Mouse (Mus musculus): ENCODE results near the gene Slc25a22. TPM values are rescaled to one million over a fixed set of nuclear protein-coding genes. Genes with fewer than 3 reads are reported as not detected.

Gene Slc25a22
- polyA plus RNA-seq, 1 experiment from 2014 or later: 109 TPM

DNA sequence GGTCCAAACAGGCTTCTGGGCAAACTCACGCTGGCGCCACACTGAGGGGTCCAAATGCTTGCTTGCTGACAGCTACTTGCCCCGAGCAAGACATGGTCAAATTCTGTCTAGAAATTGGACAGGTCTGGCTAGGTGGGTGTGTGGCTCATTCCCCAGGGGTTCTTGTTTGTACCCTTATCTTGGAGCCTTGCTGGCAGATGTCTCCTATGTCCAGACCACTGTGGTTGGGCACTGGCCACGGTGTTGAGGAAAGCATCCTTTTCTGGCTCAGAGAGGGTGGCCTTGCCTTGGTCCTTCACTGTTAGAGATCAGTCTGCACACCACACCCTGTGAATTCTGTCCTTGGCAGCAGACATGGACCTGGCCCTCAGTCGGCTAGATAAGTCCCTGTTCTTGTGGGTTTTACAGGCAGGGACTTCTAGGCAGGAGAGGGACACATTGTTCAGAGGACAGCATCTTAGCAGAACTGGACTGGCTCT, 40.6 kb upstream of the Slc25a22 start:
- no peaks in the 10 kb centered on the region for H3K9me3 ChIP-seq
- H3K4me1 ChIP-seq: peaks cover 47% of the 10 kb centered on the region
- no peak overlapping the region for H3K9ac ChIP-seq
- H3K27me3 ChIP-seq (replicated peaks): peaks cover 12% of the 10 kb centered on the region
- no peak overlapping the region for H3K27ac ChIP-seq
- ATAC-seq (replicated peaks): no peak
- H3K36me3 ChIP-seq (replicated peaks): no peaks in the 10 kb centered on the region
- no peak overlapping the region for H3K4me2 ChIP-seq
- 69% methylated on average over 5 of the region's 5 CpGs for WGBS
- no peak overlapping the region for H3K4me3 ChIP-seq

DNA sequence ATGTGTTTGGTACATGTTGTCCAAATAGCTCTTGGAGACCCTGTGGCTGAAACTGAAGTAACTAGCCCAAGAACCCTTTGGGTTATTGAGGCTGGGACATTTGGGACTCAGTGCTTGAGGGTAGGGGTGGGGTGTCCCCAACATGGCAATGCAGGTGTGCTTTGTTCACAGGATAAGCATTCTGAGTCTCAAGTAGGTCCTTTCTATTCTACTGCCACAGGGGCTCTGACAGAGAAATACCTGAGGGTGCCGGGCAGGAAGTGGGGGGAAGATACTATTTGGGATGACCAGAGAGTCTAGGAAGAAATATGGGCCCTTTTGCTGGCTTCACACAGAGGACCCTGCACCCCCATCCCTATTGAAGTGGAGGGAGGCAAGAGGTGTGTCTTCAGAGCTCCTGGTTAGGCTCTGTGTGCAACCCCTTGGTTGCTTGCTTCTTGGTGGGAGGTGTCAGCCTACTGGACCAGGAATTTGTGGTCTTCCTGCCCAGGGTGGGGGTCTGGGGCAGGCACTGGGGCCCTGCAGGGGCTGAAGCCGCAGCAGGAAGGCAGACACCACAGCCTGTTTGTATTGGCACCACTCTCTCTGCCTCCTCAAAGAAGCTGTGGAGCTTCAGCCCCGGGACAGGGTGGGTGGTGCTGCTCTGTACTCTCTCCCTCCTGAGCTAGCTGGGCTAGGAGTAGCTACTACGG, 40.0 kb upstream of the Slc25a22 start:
- Histone ChIP-seq H3K4me1 (peaks cover 42% of the 10 kb centered on the region), H3K27ac (no peak overlapping the region), H3K36me3 (replicated peaks) (peaks cover 2% of the 10 kb centered on the region; the same call in 1 of the 2 replicates), H3K4me2 (no peak overlapping the region), H3K9ac (no peak overlapping the region), H3K27me3 (replicated peaks) (peaks cover 12% of the 10 kb centered on the region), H3K9me3 (no peaks in the 10 kb centered on the region), H3K4me3 (no peak overlapping the region)
- WGBS: 79% methylated on average over 4 of the region's 4 CpGs
- no peak for ATAC-seq (replicated peaks)

DNA sequence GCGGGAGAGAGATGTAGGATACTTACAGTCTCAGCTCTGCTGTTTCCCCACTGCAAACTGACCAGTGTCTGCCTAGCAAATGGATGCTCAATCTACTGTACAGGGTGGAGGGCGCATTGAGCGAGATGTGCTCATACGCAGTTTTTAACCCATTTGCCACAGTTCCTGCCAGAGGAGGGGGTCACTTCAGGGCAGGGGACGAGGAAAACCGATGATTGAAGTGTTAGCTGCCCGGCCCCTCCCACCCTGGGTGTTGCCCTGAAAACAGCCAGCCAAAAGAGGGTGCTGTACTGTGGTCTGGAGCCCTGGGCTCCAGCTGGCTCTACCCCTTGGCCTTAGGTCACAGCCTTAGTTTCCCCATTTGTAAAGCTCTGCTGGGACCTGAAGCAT, 39.3 kb upstream of the Slc25a22 start:
- no peak for ATAC-seq (replicated peaks)

DNA sequence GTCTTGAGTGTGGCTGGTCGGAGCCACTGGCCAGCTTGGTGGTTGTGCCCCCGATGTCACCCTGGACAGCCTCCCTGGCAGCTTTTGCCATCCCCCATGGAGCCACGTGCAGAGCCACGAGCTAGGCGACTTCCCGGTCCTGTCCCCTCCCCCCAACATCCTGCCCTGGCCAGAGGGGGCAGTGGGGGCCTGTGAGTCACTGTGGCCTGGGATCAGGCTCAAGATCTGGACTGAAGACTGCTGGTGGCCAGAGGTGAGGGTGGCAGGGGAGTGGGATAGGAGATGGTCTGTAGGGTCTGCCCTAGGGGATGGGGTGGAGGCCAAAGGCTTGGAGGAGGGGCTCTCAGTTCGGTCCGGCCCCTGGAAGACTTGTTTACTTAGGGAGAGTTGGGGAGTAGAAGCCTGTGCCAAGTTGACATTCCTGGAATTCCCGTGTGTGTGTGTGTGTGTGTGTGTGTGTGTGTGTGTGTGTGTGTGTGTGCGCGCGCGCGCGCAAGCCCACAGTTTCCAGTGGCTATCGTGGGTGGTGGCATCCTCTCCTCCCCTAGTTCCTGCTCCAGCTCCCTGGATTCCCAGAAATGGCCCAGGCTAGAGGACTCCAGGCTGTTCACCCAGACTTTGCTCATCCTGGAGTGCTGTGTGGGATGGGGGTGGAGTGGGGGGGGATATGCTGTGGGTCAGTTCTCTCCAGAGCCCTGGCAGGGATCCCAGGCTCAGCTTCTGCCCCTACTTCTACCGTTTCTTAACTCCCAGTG, 38.7 kb upstream of the Slc25a22 start:
- WGBS: 7% methylated on average over 17 of the region's 17 CpGs
- peaks cover 6% of the 10 kb centered on the region for H3K36me3 ChIP-seq (replicated peaks)
- no peak for ATAC-seq (replicated peaks)
- H3K27ac ChIP-seq: peak overlapping the region; percentile 57; the same call in 1 of the 2 replicates
- H3K4me3 ChIP-seq: peak overlapping the region; percentile 78
- H3K9me3 ChIP-seq: no peaks in the 10 kb centered on the region
- peak overlapping the region; percentile 81 for H3K4me2 ChIP-seq
- H3K27me3 ChIP-seq (replicated peaks): peaks cover 12% of the 10 kb centered on the region
- H3K9ac ChIP-seq: no peak overlapping the region
- peaks cover 32% of the 10 kb centered on the region for H3K4me1 ChIP-seq

More for the DNA sequence above, 39.3 kb upstream of the Slc25a22 start:
- peaks cover 12% of the 10 kb centered on the region for H3K27me3 ChIP-seq (replicated peaks)
- H3K9ac ChIP-seq: no peak overlapping the region
- peak overlapping the region; percentile 81; the same call in 1 of the 2 replicates for H3K4me2 ChIP-seq
- WGBS: 30% methylated on average over 7 of the region's 7 CpGs
- peaks cover 4% of the 10 kb centered on the region; the same call in 1 of the 2 replicates for H3K36me3 ChIP-seq (replicated peaks)
- 0 out of 2 replicates have a peak overlapping the region, but pooled peaks have one; percentile 57 for H3K27ac ChIP-seq
- peaks cover 36% of the 10 kb centered on the region for H3K4me1 ChIP-seq
- no peaks in the 10 kb centered on the region for H3K9me3 ChIP-seq
- H3K4me3 ChIP-seq: 0 out of 2 replicates have a peak overlapping the region, but pooled peaks have one; percentile 78

DNA sequence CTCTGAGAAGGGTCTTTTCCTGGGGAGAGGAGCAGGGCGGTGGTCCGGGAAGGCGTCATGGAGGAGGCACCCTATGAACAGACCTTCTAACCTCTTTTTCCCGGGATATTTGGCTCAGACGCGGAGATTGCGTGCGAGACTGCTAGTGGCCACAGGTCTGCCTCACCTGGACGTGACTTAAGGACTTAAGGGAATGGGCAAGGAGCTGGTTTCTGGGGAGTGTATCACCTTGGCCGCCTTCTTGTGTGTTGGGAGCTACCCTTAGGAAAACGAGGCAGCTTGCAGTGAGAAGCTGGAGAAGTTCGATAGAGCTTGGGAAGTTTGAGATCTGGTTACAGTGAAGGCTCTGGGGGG, 38.1 kb upstream of the Slc25a22 start:
- peak overlapping the region; percentile 76; the same call in 1 of the 2 replicates for H3K9ac ChIP-seq
- peaks cover 26% of the 10 kb centered on the region for H3K4me1 ChIP-seq
- H3K4me3 ChIP-seq: peak overlapping the region; percentile 78
- peak overlapping the region; percentile 81 for H3K4me2 ChIP-seq
- H3K27ac ChIP-seq: peak overlapping the region; percentile 57; the same call in 1 of the 2 replicates
- no peaks in the 10 kb centered on the region for H3K9me3 ChIP-seq
- no peak for ATAC-seq (replicated peaks)
- WGBS: 1% methylated on average over 12 of the region's 12 CpGs
- peaks cover 11% of the 10 kb centered on the region for H3K36me3 ChIP-seq (replicated peaks)
- H3K27me3 ChIP-seq (replicated peaks): peaks cover 12% of the 10 kb centered on the region

DNA sequence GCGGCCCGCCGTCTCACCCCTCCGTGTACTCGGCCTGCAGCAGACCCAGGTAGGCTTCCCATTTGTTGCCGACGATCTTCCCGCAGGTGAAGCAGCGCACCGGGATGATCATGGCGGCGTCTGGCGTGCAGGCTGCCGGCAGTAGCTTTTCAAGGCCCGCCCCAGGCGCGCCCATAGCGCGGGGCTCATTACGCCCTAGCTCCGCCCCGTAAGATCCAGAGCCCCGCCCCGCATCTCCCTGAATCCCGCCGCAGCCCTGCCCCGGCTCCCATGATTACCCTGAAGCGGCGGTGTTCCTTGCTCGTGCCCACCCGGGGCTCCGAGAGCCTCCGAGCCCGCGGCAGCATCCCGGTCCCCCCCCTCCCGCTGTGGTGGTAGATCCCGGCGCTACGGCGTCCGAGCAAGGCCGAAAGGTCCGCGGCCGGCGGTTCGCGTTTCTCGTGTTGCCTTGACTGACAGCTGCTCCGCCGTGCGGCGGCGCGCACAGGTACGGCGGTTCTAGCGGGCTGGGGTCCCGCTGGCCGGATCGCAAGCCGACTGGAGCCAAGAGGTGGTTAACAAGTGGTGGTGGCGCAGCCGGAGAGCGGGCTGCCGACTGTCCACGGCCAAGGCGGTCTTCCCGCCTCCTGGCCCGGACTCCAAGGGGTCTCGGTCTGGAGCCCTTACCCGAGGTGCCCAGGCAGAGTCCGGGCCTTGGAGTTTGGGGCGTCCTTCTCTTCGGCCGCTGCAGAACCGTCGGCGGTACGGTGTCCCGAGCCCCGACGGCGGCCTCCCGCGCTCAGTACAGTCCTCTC, 37.5 kb upstream of the Slc25a22 start, which contains the start of the genes Polr2l and Tspan4:
Polr2l (minus strand) TSS at position 122 of the 794 bp plus-strand sequence.
Tspan4 (plus strand) TSS at position 230 of the 794 bp plus-strand sequence.
- Histone ChIP-seq H3K4me3 (peak within 1 kb of the TSS; percentile 78), H3K4me1 (peaks cover 22% of the 10 kb centered on the region), H3K27ac (peak within 1 kb of the TSS; percentile 87), H3K9me3 (no peaks in the 10 kb centered on the region), H3K9ac (peak within 1 kb of the TSS; percentile 76), H3K27me3 (replicated peaks) (peaks cover 12% of the 10 kb centered on the region), H3K36me3 (replicated peaks) (peaks cover 14% of the 10 kb centered on the region), H3K4me2 (peak within 1 kb of the TSS; percentile 81)
- WGBS: under 1% methylated on average over 84 of the region's 87 CpGs
- ATAC-seq (replicated peaks): peak; percentile 88

DNA sequence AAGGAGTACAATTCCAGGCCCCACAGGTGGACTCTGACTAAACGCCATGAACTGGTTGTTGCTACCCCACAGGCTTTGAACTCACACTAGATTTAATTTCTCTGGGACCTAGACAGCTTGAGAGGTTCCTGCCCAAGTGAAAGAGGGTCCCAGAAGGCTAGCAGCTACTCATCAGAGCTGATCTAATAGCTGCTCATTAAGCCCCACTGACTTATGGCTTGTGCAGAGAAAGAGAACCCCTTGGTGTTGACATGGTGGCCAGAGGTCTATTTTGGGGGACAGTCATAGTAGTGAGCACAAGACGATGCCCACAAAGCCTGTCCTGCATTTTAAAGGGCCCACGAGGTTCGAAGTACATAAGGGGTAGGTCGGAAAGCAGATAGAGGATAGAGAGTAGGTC, 36.5 kb upstream of the Slc25a22 start:
- H3K4me1 ChIP-seq: peaks cover 31% of the 10 kb centered on the region
- peaks cover 12% of the 10 kb centered on the region for H3K27me3 ChIP-seq (replicated peaks)
- H3K9me3 ChIP-seq: no peaks in the 10 kb centered on the region
- WGBS: 6% methylated on average over 5 of the region's 5 CpGs
- no peak for ATAC-seq (replicated peaks)
- H3K27ac ChIP-seq: 0 out of 2 replicates have a peak overlapping the region, but pooled peaks have one; percentile 87
- peak overlapping the region; percentile 76 for H3K9ac ChIP-seq
- peak overlapping the region; percentile 81 for H3K4me2 ChIP-seq
- H3K36me3 ChIP-seq (replicated peaks): peaks cover 14% of the 10 kb centered on the region
- peak overlapping the region; percentile 78 for H3K4me3 ChIP-seq

DNA sequence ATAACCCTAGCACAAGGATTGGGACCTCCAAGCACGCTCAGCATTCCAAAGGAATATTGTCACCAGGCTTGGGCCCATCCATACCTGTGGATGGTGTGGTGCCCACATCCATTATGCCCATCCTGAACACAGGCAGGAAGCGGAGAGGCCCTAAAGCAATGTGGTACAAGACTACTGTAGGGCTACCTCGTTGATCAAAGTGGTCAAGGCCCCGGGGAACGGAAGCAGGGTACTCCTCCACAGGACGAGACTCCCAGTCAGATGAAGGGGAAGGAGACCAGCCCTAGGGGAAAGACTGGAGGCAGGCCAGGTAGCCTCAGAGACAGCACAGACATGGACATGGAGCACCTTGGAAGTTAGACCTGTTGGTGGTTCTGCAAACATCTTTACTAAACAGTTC, 35.1 kb upstream of the Slc25a22 start:
- ATAC-seq (replicated peaks): no peak
- peaks cover 14% of the 10 kb centered on the region for H3K36me3 ChIP-seq (replicated peaks)
- no peak overlapping the region for H3K4me2 ChIP-seq
- H3K4me1 ChIP-seq: peaks cover 45% of the 10 kb centered on the region
- 89% methylated on average over 6 of the region's 6 CpGs for WGBS
- peaks cover 10% of the 10 kb centered on the region for H3K27me3 ChIP-seq (replicated peaks)
- no peak overlapping the region for H3K27ac ChIP-seq
- H3K4me3 ChIP-seq: no peak overlapping the region
- H3K9ac ChIP-seq: no peak overlapping the region
- no peaks in the 10 kb centered on the region for H3K9me3 ChIP-seq

DNA sequence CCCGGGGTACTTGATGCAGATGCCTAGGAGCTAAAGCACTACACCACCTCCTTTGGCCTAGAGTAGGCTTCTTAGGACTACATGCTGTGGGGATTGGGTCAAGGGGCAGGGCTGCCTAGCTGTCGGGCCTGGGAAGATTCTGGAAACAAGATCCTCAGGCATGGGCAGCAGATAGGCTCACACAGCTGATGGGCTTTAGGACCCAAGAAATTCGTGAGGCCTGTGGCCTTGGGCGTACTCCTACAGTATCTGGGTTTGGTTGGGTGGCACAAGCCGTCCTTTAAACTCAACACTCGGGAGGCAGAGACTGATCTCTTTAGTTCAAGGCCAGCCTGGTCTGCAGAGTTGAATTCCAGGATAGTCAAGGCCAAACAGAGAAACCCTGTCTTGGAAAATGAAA, 34.5 kb upstream of the Slc25a22 start:
- 86% methylated on average over 6 of the region's 6 CpGs for WGBS

DNA sequence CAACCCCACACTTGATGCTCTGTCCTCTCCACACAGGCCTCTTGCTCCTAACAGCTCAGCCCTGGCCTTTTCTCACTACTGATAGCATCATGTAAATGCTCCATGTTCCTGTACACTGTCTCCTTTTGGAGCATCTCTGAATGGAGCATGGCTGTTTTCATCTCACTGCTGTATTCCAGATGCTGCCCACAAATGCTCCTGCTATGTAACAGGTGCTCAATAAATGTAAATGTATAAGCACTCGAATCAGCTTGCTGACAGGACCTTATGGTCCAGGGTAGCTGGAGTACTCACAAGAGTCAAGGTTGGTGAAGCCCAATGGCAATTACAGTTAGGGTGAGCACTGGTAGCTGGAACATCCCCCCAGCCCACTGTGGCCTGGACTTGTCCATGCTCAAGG, 33.5 kb upstream of the Slc25a22 start:
- Histone ChIP-seq H3K27ac (no peak overlapping the region), H3K4me1 (peaks cover 52% of the 10 kb centered on the region), H3K36me3 (replicated peaks) (peaks cover 14% of the 10 kb centered on the region), H3K9ac (no peak overlapping the region), H3K4me3 (no peak overlapping the region), H3K9me3 (no peaks in the 10 kb centered on the region), H3K27me3 (replicated peaks) (no peaks in the 10 kb centered on the region; the same call in none of the 2 replicates), H3K4me2 (no peak overlapping the region)
- 93% methylated on average over 1 of the region's 1 CpGs for WGBS
- no peak for ATAC-seq (replicated peaks)

More for the DNA sequence above, 34.5 kb upstream of the Slc25a22 start:
- no peak overlapping the region for H3K4me2 ChIP-seq
- H3K4me1 ChIP-seq: peaks cover 48% of the 10 kb centered on the region
- no peaks in the 10 kb centered on the region for H3K9me3 ChIP-seq
- peaks cover 14% of the 10 kb centered on the region for H3K36me3 ChIP-seq (replicated peaks)
- H3K4me3 ChIP-seq: no peak overlapping the region
- H3K9ac ChIP-seq: no peak overlapping the region
- peaks cover 6% of the 10 kb centered on the region for H3K27me3 ChIP-seq (replicated peaks)
- no peak for ATAC-seq (replicated peaks)
- H3K27ac ChIP-seq: no peak overlapping the region

DNA sequence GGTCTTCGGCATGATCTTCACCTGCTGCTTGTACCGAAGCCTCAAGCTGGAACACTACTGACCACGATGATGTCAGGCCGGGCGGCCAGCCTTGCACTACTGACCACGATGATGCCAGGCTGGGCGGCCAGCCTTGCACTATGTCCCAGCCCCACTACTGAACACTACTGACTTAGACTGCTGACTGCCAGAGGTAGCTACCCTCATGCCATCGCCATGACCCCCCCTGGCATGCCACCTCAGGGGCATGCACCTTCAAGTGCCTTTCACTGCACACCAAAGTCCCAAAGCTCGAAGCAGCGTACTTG, 32.9 kb upstream of the Slc25a22 start:
- Histone ChIP-seq H3K4me1 (peaks cover 45% of the 10 kb centered on the region), H3K9ac (no peak overlapping the region), H3K27me3 (replicated peaks) (peaks cover 6% of the 10 kb centered on the region), H3K36me3 (replicated peaks) (peaks cover 14% of the 10 kb centered on the region), H3K4me3 (no peak overlapping the region), H3K9me3 (no peaks in the 10 kb centered on the region), H3K27ac (no peak overlapping the region), H3K4me2 (no peak overlapping the region)
- no peak for ATAC-seq (replicated peaks)
- WGBS: 93% methylated on average over 10 of the region's 10 CpGs
